Mouse (Mus musculus) liver, embryonic 16.5 days (tissue): ENCODE results near the gene Lrrc8c. TPM values are rescaled to one million over a fixed set of nuclear protein-coding genes. Genes with fewer than 3 reads are reported as not detected.
A peak's percentile ranks its signal among the peaks of the same experiment; 100 is the strongest.
"Not testable (repeated sequence)": the region's sequence is repeated elsewhere in the genome, so short reads cannot be mapped to it uniquely, and the experiment has no call there.

Source experiments
- ATAC-seq: fragments of 200-750 bp; cut with Nextera tagmentation; 2 replicates; pipeline ENCODE4 v1.8.0; 2017; ENCODE audit warnings: low read depth, mild to moderate bottlenecking, moderate number of reproducible peaks, moderate library complexity
- H3K27ac ChIP-seq: fragments of 300-500 bp; sonication (generic); 2 replicates; pipeline ENCODE4 v1.5.1; 2014; ENCODE audit warnings: mild to moderate bottlenecking, low read length
- H3K27me3 ChIP-seq: fragments of 300-500 bp; sonication (generic); 2 replicates; pipeline ENCODE4 v1.6.1; 2014; ENCODE audit warnings: low read depth, low read length, mixed read lengths; ENCODE audit not compliant: control insufficient read depth, insufficient read depth
- H3K36me3 ChIP-seq: fragments of 300-500 bp; sonication (generic); 2 replicates; pipeline ENCODE4 v1.6.1; 2014; ENCODE audit warnings: mild to moderate bottlenecking; ENCODE audit not compliant: control insufficient read depth, insufficient read depth
- H3K4me1 ChIP-seq: fragments of 300-500 bp; sonication (generic); 2 replicates; pipeline ENCODE4 v1.6.1; 2014; ENCODE audit warnings: low read depth, low read length, mixed read lengths; ENCODE audit not compliant: control insufficient read depth
- H3K4me2 ChIP-seq: fragments of 300-500 bp; sonication (generic); 2 replicates; pipeline ENCODE4 v1.6.1; 2014; ENCODE audit warnings: low read depth, low read length, mixed read lengths
- H3K4me3 ChIP-seq: fragments of 300-500 bp; sonication (generic); 2 replicates; pipeline ENCODE4 v1.5.1; 2014; ENCODE audit warnings: low read depth, mild to moderate bottlenecking, low read length
- H3K9ac ChIP-seq: fragments of 300-500 bp; sonication (generic); 2 replicates; pipeline ENCODE4 v1.6.1; 2014; ENCODE audit warnings: low read depth, low read length
- H3K9me3 ChIP-seq: fragments of 300-500 bp; sonication (generic); replicated peaks from 2 replicates; pipeline ENCODE4 v1.6.1; 2016; ENCODE audit warnings: low read length; ENCODE audit not compliant: control insufficient read depth
- WGBS: fragments of 180-500 bp; shearing (Covaris S2); extraction: QIAGEN DNeasy Blood & Tissue Kit; methylation state at CpG from one replicate; pipeline ENCODE4 v1.1.7; 2014; ENCODE audit not compliant: insufficient replicate concordance; 5-methylcytosine and 5-hydroxymethylcytosine counted together
- polyA plus RNA-seq: library from polyadenylated mRNA; unstranded; fragments of >200 nt; fragmentation: Nextera tagmentation; extraction: Ambion mirVana; gene quantifications from 2 replicates; pipeline ENCODE4 v1.2.1, GENCODE M21; 2015

The Lrrc8c gene
- polyA plus RNA-seq, 1 experiment from 2014 or later: 14.0 TPM

DNA sequence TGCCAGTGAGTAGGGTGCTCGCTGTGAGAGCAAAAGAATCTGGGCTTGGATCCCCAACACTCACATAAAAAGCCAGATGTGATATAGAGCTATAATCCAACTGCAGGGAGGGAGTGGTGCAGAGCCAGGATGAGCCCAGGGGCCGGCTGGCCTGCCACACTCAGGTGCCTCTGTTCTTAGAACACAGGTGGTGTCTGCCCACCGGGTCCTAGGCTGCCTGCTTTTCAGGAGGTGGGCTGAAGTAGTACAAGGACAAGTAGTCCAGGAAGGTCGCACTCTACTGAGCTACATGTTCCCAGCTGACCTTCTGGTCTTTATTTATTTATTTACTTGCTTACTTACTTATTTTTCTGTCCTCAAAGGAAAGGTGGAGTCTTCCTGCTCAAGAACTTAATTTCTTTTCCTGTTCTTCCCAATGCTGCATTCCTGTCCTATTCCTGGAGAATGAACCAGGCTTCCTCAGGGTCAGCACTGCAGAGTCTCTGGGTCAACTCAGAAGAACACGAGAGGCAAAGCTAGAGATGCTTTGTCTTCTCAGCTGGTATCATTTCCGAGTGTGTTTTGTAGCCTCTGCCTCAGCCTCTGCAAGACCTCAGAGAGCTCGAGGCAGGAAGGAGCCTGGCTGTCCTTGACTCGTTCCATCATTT is 106.4 kb downstream of the Lrrc8c start:
- Histone ChIP-seq H3K27me3 (no peaks in the 10 kb centered on the region), H3K36me3 (no peaks in the 10 kb centered on the region), H3K9me3 (no peaks in the 10 kb centered on the region), H3K4me2 (no peak overlapping the region), H3K27ac (no peak overlapping the region), H3K9ac (no peak overlapping the region), H3K4me3 (no peak overlapping the region), H3K4me1 (no peaks in the 10 kb centered on the region)
- 37% methylated on average over 8 of the region's 8 CpGs for WGBS
- peak; percentile 39; the same call in 1 of the 2 replicates for ATAC-seq

DNA sequence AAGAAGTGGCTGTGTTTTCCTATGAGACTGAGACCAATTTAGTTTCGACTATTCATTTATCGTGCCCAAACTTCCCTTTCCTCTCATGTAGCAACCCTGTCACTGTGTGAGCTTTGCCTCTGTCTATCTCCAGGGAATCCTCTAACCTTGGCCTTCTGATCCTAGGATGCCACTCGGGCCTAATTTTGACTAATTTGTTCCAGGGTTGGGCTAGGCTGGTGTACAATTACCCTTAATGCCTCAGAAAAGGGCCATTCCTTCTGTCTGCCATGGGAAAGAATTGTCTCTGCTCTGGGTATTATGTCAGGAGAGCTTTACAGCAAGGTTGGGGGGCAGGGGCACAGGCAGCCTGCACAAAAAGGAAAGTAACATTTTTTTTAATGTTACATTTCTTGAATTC is 107.2 kb downstream of the Lrrc8c start:
- WGBS: 25% methylated on average over 3 of the region's 3 CpGs
- H3K4me1 ChIP-seq: no peaks in the 10 kb centered on the region
- H3K4me2 ChIP-seq: no peak overlapping the region
- H3K9ac ChIP-seq: no peak overlapping the region
- H3K36me3 ChIP-seq: no peaks in the 10 kb centered on the region
- H3K27ac ChIP-seq: no peak overlapping the region
- ATAC-seq: no peak
- no peak overlapping the region for H3K4me3 ChIP-seq
- H3K9me3 ChIP-seq: no peaks in the 10 kb centered on the region
- H3K27me3 ChIP-seq: no peaks in the 10 kb centered on the region

DNA sequence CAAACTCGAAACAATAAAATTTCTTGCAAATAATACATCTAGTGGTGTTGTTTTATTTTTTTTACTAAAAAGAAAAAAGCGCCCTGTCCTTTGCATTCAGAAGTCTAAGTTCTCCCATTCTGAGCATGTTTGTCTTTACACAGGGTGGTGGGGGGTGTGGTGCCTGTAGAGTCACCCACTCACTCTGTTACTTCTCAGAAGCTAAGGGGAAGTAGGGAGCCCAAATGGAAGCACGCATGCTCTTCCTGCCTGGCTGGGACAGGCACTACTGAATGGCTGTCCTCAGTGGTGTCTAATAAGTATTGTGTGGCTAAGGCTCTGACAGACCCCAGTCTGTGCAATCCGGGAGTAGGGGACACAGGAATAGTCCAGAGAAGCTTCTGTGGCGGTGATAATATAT is 107.9 kb downstream of the Lrrc8c start:
- H3K27me3 ChIP-seq: no peaks in the 10 kb centered on the region
- no peaks in the 10 kb centered on the region for H3K4me1 ChIP-seq
- H3K9me3 ChIP-seq: no peaks in the 10 kb centered on the region
- WGBS: 48% methylated on average over 5 of the region's 5 CpGs
- no peak for ATAC-seq
- H3K4me2 ChIP-seq: no peak overlapping the region
- H3K4me3 ChIP-seq: no peak overlapping the region
- no peak overlapping the region for H3K27ac ChIP-seq
- no peak overlapping the region for H3K9ac ChIP-seq
- H3K36me3 ChIP-seq: no peaks in the 10 kb centered on the region

GRCm38 (mm10) chr5:105629955-105630354 is 110.8 kb downstream of the Lrrc8c start:
- H3K9me3 ChIP-seq: no peaks in the 10 kb centered on the region
- H3K36me3 ChIP-seq: no peaks in the 10 kb centered on the region
- no peak overlapping the region for H3K27ac ChIP-seq
- no peaks in the 10 kb centered on the region for H3K4me1 ChIP-seq
- ATAC-seq: no peak
- 64% methylated on average over 1 of the region's 1 CpGs for WGBS
- H3K4me2 ChIP-seq: no peak overlapping the region
- no peak overlapping the region for H3K4me3 ChIP-seq
- H3K9ac ChIP-seq: no peak overlapping the region
- no peaks in the 10 kb centered on the region for H3K27me3 ChIP-seq

- Histone ChIP-seq H3K27ac (no peak overlapping the region), H3K4me1 (no peaks in the 10 kb centered on the region), H3K4me2 (no peak overlapping the region), H3K4me3 (no peak overlapping the region), H3K27me3 (no peaks in the 10 kb centered on the region), H3K9me3 (no peaks in the 10 kb centered on the region), H3K36me3 (no peaks in the 10 kb centered on the region), H3K9ac (no peak overlapping the region)
- WGBS: 37% methylated on average over 10 of the region's 10 CpGs
- ATAC-seq: no peak
Observed at GRCm38 (mm10) chr5:105632066-105632465, 112.9 kb downstream of the Lrrc8c start.

DNA sequence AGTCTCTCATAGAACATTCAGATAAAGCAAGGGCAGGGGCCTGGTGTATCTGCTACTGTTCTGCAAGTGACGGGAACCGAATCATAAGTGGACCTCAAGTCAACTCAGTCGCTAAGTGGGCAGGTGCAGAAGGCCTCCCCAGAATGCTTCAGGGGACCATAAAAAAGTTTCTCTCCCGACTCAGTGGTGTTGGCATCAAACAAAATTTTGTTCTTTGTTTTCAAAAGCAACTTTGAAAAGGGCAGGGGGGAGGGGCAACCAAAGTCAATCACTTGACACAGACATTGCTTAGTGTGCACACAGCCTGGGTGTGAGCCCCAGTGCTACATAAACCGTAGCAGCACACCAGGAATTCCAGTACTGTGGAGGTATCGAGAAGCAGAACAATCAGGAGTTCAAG is 116.4 kb downstream of the Lrrc8c start:
- no peaks in the 10 kb centered on the region for H3K27me3 ChIP-seq
- H3K36me3 ChIP-seq: no peaks in the 10 kb centered on the region
- 78% methylated on average over 6 of the region's 6 CpGs for WGBS
- no peaks in the 10 kb centered on the region for H3K4me1 ChIP-seq
- no peaks in the 10 kb centered on the region for H3K9me3 ChIP-seq
- no peak overlapping the region for H3K4me3 ChIP-seq
- no peak overlapping the region for H3K9ac ChIP-seq
- no peak overlapping the region for H3K27ac ChIP-seq
- H3K4me2 ChIP-seq: no peak overlapping the region
- ATAC-seq: no peak

GRCm38 (mm10) chr5:105636484-105637191 is 117.5 kb downstream of the Lrrc8c start:
- no peak for ATAC-seq
- WGBS: 57% methylated on average over 11 of the region's 11 CpGs
- H3K27ac ChIP-seq: no peak overlapping the region
- H3K4me1 ChIP-seq: no peaks in the 10 kb centered on the region
- no peaks in the 10 kb centered on the region for H3K27me3 ChIP-seq
- H3K36me3 ChIP-seq: no peaks in the 10 kb centered on the region
- no peak overlapping the region for H3K9ac ChIP-seq
- H3K4me3 ChIP-seq: no peak overlapping the region
- no peaks in the 10 kb centered on the region for H3K9me3 ChIP-seq
- H3K4me2 ChIP-seq: no peak overlapping the region

DNA sequence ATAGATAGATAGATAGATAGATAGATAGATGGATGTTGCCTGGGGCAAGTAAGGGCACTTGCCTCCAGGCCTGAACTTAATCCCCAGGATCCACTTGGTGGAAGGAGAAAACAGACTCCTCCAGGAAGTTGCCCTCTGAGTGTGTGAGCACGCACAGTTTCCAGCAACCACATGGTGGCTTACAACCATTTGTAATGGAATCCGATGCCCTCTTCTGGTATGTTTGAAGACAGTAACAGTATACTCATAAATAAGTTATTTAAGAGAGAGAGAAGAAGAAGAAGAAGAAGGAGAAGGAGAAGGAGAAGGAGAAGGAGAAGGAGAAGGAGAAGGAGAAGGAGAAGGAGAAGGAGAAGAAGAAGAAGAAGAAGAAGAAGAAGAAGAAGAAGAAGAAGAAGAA is 119.1 kb downstream of the Lrrc8c start:
- not testable (repeated sequence) for ATAC-seq

DNA sequence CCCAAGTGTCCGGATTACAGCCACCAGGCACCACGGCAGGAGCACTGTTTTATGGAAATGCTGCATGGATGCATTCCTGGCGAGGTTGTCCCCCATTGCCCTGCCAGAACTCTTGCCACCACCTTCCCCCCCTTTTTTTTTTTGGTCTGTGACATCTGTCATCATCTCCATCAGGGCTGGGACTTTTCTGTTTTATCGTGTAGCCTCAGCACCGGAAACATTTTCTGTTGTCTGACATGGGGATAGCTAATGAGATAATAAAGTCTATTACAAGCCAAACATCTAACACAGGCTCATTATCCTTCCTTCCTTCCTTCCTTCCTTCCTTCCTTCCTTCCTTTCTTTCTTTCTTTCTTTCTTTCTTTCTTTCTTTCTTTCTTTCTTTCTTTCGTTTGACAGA is 119.7 kb downstream of the Lrrc8c start:
- Histone ChIP-seq H3K4me2 (no peak overlapping the region), H3K4me3 (no peak overlapping the region), H3K9me3 (no peaks in the 10 kb centered on the region), H3K4me1 (no peaks in the 10 kb centered on the region), H3K36me3 (no peaks in the 10 kb centered on the region), H3K9ac (no peak overlapping the region), H3K27me3 (no peaks in the 10 kb centered on the region), H3K27ac (no peak overlapping the region)
- 69% methylated on average over 6 of the region's 6 CpGs for WGBS
- ATAC-seq: no peak

More for the DNA sequence above, 119.1 kb downstream of the Lrrc8c start:
- not testable (repeated sequence) for H3K36me3 ChIP-seq, H3K4me2 ChIP-seq, H3K4me3 ChIP-seq, H3K27me3 ChIP-seq, H3K9ac ChIP-seq, H3K9me3 ChIP-seq, H3K27ac ChIP-seq, H3K4me1 ChIP-seq
- 78% methylated on average over 2 of the region's 2 CpGs for WGBS
